Mouse (Mus musculus): ENCODE results near the gene Dpf3. TPM values are rescaled to one million over a fixed set of nuclear protein-coding genes. Genes with fewer than 3 reads are reported as not detected.
A peak's percentile ranks its signal among the peaks of the same experiment; 100 is the strongest.

Dpf3 gene
- polyA plus RNA-seq, 1 experiment = 0.52 TPM

- H3ac ChIP-seq (ENCODE audit: control insufficient read depth, insufficient read length) = no peak overlapping the region
- no peaks in the 10 kb centered on the region for H3K27me3 ChIP-seq (ENCODE audit: control insufficient read depth, insufficient read depth, insufficient read length)
- no peaks in the 10 kb centered on the region for H3K79me2 ChIP-seq (ENCODE audit: control insufficient read depth, insufficient read depth)
- no peak overlapping the region for H3K4me2 ChIP-seq (ENCODE audit: low read depth)
- H3K36me3 ChIP-seq (ENCODE audit: control insufficient read depth, insufficient read depth) = no peaks in the 10 kb centered on the region
- TF ChIP-seq MAX (IDR thresholded peaks at IDR 0.05; ENCODE audit: low read depth) = no peak
- no peak overlapping the region for H3K4me3 ChIP-seq
Measured at GRCm38 (mm10) chr12:83517580-83517979, 30.1 kb upstream of the Dpf3 start.

GRCm38 (mm10) chr12:83514216-83514615 lies 26.7 kb upstream of the Dpf3 start:
- TF ChIP-seq POLR2A (IDR thresholded peaks at IDR 0.05; ENCODE audit: insufficient read length, low read depth) (no peak), CEBPB (IDR thresholded peaks at IDR 0.05; ENCODE audit: insufficient read depth, poor library complexity, severe bottlenecking) (no peak), SRF (IDR thresholded peaks at IDR 0.05; ENCODE audit: control insufficient read depth, insufficient read length, low read depth) (no peak)
- H3K27me3 ChIP-seq (ENCODE audit: control insufficient read depth, insufficient read depth, insufficient read length) = no peaks in the 10 kb centered on the region

GRCm38 (mm10) chr12:83513185-83513584 lies 25.7 kb upstream of the Dpf3 start:
- Histone ChIP-seq H3K4me3 (no peak overlapping the region), H3K27me3 (ENCODE audit: control insufficient read depth, insufficient read depth, insufficient read length) (no peaks in the 10 kb centered on the region), H3K36me3 (ENCODE audit: control insufficient read depth, insufficient read depth) (no peaks in the 10 kb centered on the region), H3K4me2 (ENCODE audit: low read depth) (peak overlapping the region; percentile 24), H3ac (ENCODE audit: control insufficient read depth, insufficient read length) (no peak overlapping the region), H3K79me2 (ENCODE audit: control insufficient read depth, insufficient read depth) (no peaks in the 10 kb centered on the region)
- TF ChIP-seq CEBPB (IDR thresholded peaks at IDR 0.05; ENCODE audit: insufficient read depth, poor library complexity, severe bottlenecking) = no peak
- no peak for TF ChIP-seq TCF12 (IDR thresholded peaks at IDR 0.05; ENCODE audit: insufficient read depth, poor library complexity, severe bottlenecking)
- no peak for TF ChIP-seq POLR2AphosphoS2 (IDR thresholded peaks at IDR 0.05; ENCODE audit: insufficient read length, low read depth)
- TF ChIP-seq SRF (IDR thresholded peaks at IDR 0.05; ENCODE audit: control insufficient read depth, insufficient read length, low read depth) = no peak
- no peak for TF ChIP-seq MYOG (IDR thresholded peaks at IDR 0.05; ENCODE audit: control insufficient read depth in 1 of 3, insufficient read depth in 1 of 3, insufficient read length in 2 of 3, low read depth in 2 of 3)
- TF ChIP-seq MYOD1 (IDR thresholded peaks at IDR 0.05; ENCODE audit: control insufficient read depth in 1 of 3, insufficient read length in 2 of 3, low read depth in 2 of 3) = no peak
- TF ChIP-seq MAX (IDR thresholded peaks at IDR 0.05; ENCODE audit: low read depth) = no peak

More at GRCm38 (mm10) chr12:83514216-83514615, 26.7 kb upstream of the Dpf3 start:
- Histone ChIP-seq H3K4me2 (ENCODE audit: low read depth) (no peak overlapping the region), H3K79me2 (ENCODE audit: control insufficient read depth, insufficient read depth) (no peaks in the 10 kb centered on the region), H3ac (ENCODE audit: control insufficient read depth, insufficient read length) (no peak overlapping the region), H3K4me3 (no peak overlapping the region), H3K36me3 (ENCODE audit: control insufficient read depth, insufficient read depth) (no peaks in the 10 kb centered on the region)

- Histone ChIP-seq H3K79me2 (ENCODE audit: control insufficient read depth, insufficient read depth) (no peaks in the 10 kb centered on the region), H3K4me2 (ENCODE audit: low read depth) (no peak overlapping the region), H3K36me3 (ENCODE audit: control insufficient read depth, insufficient read depth) (no peaks in the 10 kb centered on the region), H3K27me3 (ENCODE audit: control insufficient read depth, insufficient read depth, insufficient read length) (no peaks in the 10 kb centered on the region), H3ac (ENCODE audit: control insufficient read depth, insufficient read length) (no peak overlapping the region), H3K4me3 (no peak overlapping the region)
- TF ChIP-seq SRF (IDR thresholded peaks at IDR 0.05; ENCODE audit: control insufficient read depth, insufficient read length, low read depth) (no peak), MYOD1 (IDR thresholded peaks at IDR 0.05; ENCODE audit: control insufficient read depth in 1 of 3, insufficient read length in 2 of 3, low read depth in 2 of 3) (no peak), POLR2AphosphoS2 (IDR thresholded peaks at IDR 0.05; ENCODE audit: insufficient read length, low read depth) (no peak)
Measured at GRCm38 (mm10) chr12:83512783-83513182, 25.3 kb upstream of the Dpf3 start.

- no peak overlapping the region for H3ac ChIP-seq (ENCODE audit: control insufficient read depth, insufficient read length)
- no peak overlapping the region for H3K4me3 ChIP-seq
- no peak overlapping the region for H3K4me2 ChIP-seq (ENCODE audit: low read depth)
- no peaks in the 10 kb centered on the region for H3K79me2 ChIP-seq (ENCODE audit: control insufficient read depth, insufficient read depth)
- no peaks in the 10 kb centered on the region for H3K36me3 ChIP-seq (ENCODE audit: control insufficient read depth, insufficient read depth)
- H3K27me3 ChIP-seq (ENCODE audit: control insufficient read depth, insufficient read depth, insufficient read length) = peaks cover 7% of the 10 kb centered on the region
- TF ChIP-seq TCF3 (IDR thresholded peaks at IDR 0.05; ENCODE audit: insufficient read length, low read depth) (no peak), MYOG (IDR thresholded peaks at IDR 0.05; ENCODE audit: control insufficient read depth in 1 of 3, insufficient read depth in 1 of 3, insufficient read length in 2 of 3, low read depth in 2 of 3) (no peak), TCF12 (IDR thresholded peaks at IDR 0.05; ENCODE audit: insufficient read depth, poor library complexity, severe bottlenecking) (no peak), USF1 (IDR thresholded peaks at IDR 0.05; ENCODE audit: low read depth) (no peak), REST (IDR thresholded peaks at IDR 0.05; ENCODE audit: insufficient read depth, insufficient read length) (no peak), SRF (IDR thresholded peaks at IDR 0.05; ENCODE audit: control insufficient read depth, insufficient read length, low read depth) (no peak), POLR2AphosphoS2 (IDR thresholded peaks at IDR 0.05; ENCODE audit: insufficient read length, low read depth) (no peak), POLR2A (IDR thresholded peaks at IDR 0.05; ENCODE audit: insufficient read length, low read depth) (no peak), MYOD1 (IDR thresholded peaks at IDR 0.05; ENCODE audit: control insufficient read depth in 1 of 3, insufficient read length in 2 of 3, low read depth in 2 of 3) (no peak), MAX (IDR thresholded peaks at IDR 0.05; ENCODE audit: low read depth) (no peak), E2F4 (IDR thresholded peaks at IDR 0.05; ENCODE audit: insufficient read depth) (no peak), CEBPB (IDR thresholded peaks at IDR 0.05; ENCODE audit: insufficient read depth, poor library complexity, severe bottlenecking) (no peak)
Measured at GRCm38 (mm10) chr12:83510586-83510985, 23.1 kb upstream of the Dpf3 start.

- no peak overlapping the region for H3ac ChIP-seq (ENCODE audit: control insufficient read depth, insufficient read length)
- no peaks in the 10 kb centered on the region for H3K36me3 ChIP-seq (ENCODE audit: control insufficient read depth, insufficient read depth)
- no peak overlapping the region for H3K4me3 ChIP-seq
- peaks cover 12% of the 10 kb centered on the region for H3K27me3 ChIP-seq (ENCODE audit: control insufficient read depth, insufficient read depth, insufficient read length)
- no peak overlapping the region for H3K4me2 ChIP-seq (ENCODE audit: low read depth)
- TF ChIP-seq CEBPB (IDR thresholded peaks at IDR 0.05; ENCODE audit: insufficient read depth, poor library complexity, severe bottlenecking) (no peak), MYOG (IDR thresholded peaks at IDR 0.05; ENCODE audit: control insufficient read depth in 1 of 3, insufficient read depth in 1 of 3, insufficient read length in 2 of 3, low read depth in 2 of 3) (no peak), REST (IDR thresholded peaks at IDR 0.05; ENCODE audit: insufficient read depth, insufficient read length) (no peak), SRF (IDR thresholded peaks at IDR 0.05; ENCODE audit: control insufficient read depth, insufficient read length, low read depth) (no peak), TCF3 (IDR thresholded peaks at IDR 0.05; ENCODE audit: insufficient read length, low read depth) (no peak), MAX (IDR thresholded peaks at IDR 0.05; ENCODE audit: low read depth) (no peak), MYOD1 (IDR thresholded peaks at IDR 0.05; ENCODE audit: control insufficient read depth in 1 of 3, insufficient read length in 2 of 3, low read depth in 2 of 3) (no peak)
- H3K79me2 ChIP-seq (ENCODE audit: control insufficient read depth, insufficient read depth) = no peaks in the 10 kb centered on the region
Measured at GRCm38 (mm10) chr12:83506543-83506942, 19.0 kb upstream of the Dpf3 start.
